Mouse (Mus musculus): ENCODE results near the gene Rcan3. TPM values are rescaled to one million over a fixed set of nuclear protein-coding genes. Genes with fewer than 3 reads are reported as not detected.

Gene Rcan3
- polyA plus RNA-seq, 1 experiment, result 9.2 TPM

DNA sequence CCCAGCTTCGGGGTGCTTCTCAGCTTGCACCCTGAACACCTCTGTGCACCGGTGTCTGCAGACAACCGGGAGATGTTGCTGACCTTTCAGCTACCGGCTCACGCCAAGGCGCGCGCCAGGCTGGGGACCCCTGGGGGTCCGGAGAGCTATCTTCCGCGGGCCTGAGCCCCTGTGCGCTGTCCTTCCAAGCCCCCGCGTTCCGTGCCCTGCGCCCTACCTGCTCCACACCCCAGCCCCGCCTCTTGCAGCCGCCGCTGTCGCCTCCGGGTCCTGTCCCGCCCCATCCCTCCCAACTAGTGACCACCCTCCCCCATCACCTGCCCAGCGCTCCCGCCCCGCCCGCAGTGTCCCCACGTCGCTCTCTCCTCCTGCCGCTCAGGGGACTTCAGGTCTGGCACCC is 35.7 kb downstream of the Rcan3 start, which contains the start of gene Ncmap:
Gene Ncmap, minus strand, starts transcription at position 237 of the 400 bp plus-strand sequence.
- Histone ChIP-seq H3K79me2 (ENCODE audit: control insufficient read depth, insufficient read depth) (no peaks in the 10 kb centered on the region), H3K36me3 (ENCODE audit: control insufficient read depth, insufficient read depth) (no peaks in the 10 kb centered on the region), H3ac (ENCODE audit: control insufficient read depth, insufficient read length) (no peak within 1 kb of the TSS), H3K4me3 (no peak within 1 kb of the TSS), H3K27me3 (ENCODE audit: control insufficient read depth, insufficient read depth, insufficient read length) (peaks cover 12% of the 10 kb centered on the region), H3K4me2 (ENCODE audit: low read depth) (no peak within 1 kb of the TSS)
- TF ChIP-seq MYOD1 (IDR thresholded peaks at IDR 0.05; ENCODE audit: control insufficient read depth in 1 of 3, insufficient read length in 2 of 3, low read depth in 2 of 3) (no peak), TCF3 (IDR thresholded peaks at IDR 0.05; ENCODE audit: insufficient read length, low read depth) (no peak), MAX (IDR thresholded peaks at IDR 0.05; ENCODE audit: low read depth) (no peak), SRF (IDR thresholded peaks at IDR 0.05; ENCODE audit: control insufficient read depth, insufficient read length, low read depth) (no peak), TCF12 (IDR thresholded peaks at IDR 0.05; ENCODE audit: insufficient read depth, poor library complexity, severe bottlenecking) (no peak), REST (IDR thresholded peaks at IDR 0.05; ENCODE audit: insufficient read depth, insufficient read length) (no peak), CEBPB (IDR thresholded peaks at IDR 0.05; ENCODE audit: insufficient read depth, poor library complexity, severe bottlenecking) (no peak), USF1 (IDR thresholded peaks at IDR 0.05; ENCODE audit: low read depth) (no peak), MYOG (IDR thresholded peaks at IDR 0.05; ENCODE audit: control insufficient read depth in 1 of 3, insufficient read depth in 1 of 3, insufficient read length in 2 of 3, low read depth in 2 of 3) (no peak), E2F4 (IDR thresholded peaks at IDR 0.05; ENCODE audit: insufficient read depth) (no peak), POLR2A (IDR thresholded peaks at IDR 0.05; ENCODE audit: insufficient read length, low read depth) (no peak), POLR2AphosphoS2 (IDR thresholded peaks at IDR 0.05; ENCODE audit: insufficient read length, low read depth) (no peak)

GRCm38 (mm10) chr4:135397551-135397950 is 36.1 kb downstream of the Rcan3 start:
- Histone ChIP-seq H3ac (ENCODE audit: control insufficient read depth, insufficient read length) (no peak overlapping the region), H3K36me3 (ENCODE audit: control insufficient read depth, insufficient read depth) (no peaks in the 10 kb centered on the region), H3K27me3 (ENCODE audit: control insufficient read depth, insufficient read depth, insufficient read length) (peaks cover 12% of the 10 kb centered on the region), H3K4me3 (no peak overlapping the region), H3K79me2 (ENCODE audit: control insufficient read depth, insufficient read depth) (no peaks in the 10 kb centered on the region), H3K4me2 (ENCODE audit: low read depth) (no peak overlapping the region)
- TF ChIP-seq TCF3 (IDR thresholded peaks at IDR 0.05; ENCODE audit: insufficient read length, low read depth) (no peak), USF1 (IDR thresholded peaks at IDR 0.05; ENCODE audit: low read depth) (no peak)

- Histone ChIP-seq H3ac (ENCODE audit: control insufficient read depth, insufficient read length) (no peak overlapping the region), H3K79me2 (ENCODE audit: control insufficient read depth, insufficient read depth) (no peaks in the 10 kb centered on the region), H3K27me3 (ENCODE audit: control insufficient read depth, insufficient read depth, insufficient read length) (peaks cover 12% of the 10 kb centered on the region), H3K36me3 (ENCODE audit: control insufficient read depth, insufficient read depth) (no peaks in the 10 kb centered on the region), H3K4me3 (no peak overlapping the region), H3K4me2 (ENCODE audit: low read depth) (no peak overlapping the region)
- TF ChIP-seq CEBPB (IDR thresholded peaks at IDR 0.05; ENCODE audit: insufficient read depth, poor library complexity, severe bottlenecking), result no peak
- TF ChIP-seq TCF3 (IDR thresholded peaks at IDR 0.05; ENCODE audit: insufficient read length, low read depth), result no peak
- TF ChIP-seq MYOG (IDR thresholded peaks at IDR 0.05; ENCODE audit: control insufficient read depth in 1 of 3, insufficient read depth in 1 of 3, insufficient read length in 2 of 3, low read depth in 2 of 3), result no peak
Observed at GRCm38 (mm10) chr4:135396303-135396702, 37.4 kb downstream of the Rcan3 start.

GRCm38 (mm10) chr4:135395375-135395774 is 38.3 kb downstream of the Rcan3 start:
- H3ac ChIP-seq (ENCODE audit: control insufficient read depth, insufficient read length), result no peak overlapping the region
- H3K27me3 ChIP-seq (ENCODE audit: control insufficient read depth, insufficient read depth, insufficient read length), result peaks cover 12% of the 10 kb centered on the region
- H3K4me2 ChIP-seq (ENCODE audit: low read depth), result no peak overlapping the region
- no peak overlapping the region for H3K4me3 ChIP-seq
- H3K36me3 ChIP-seq (ENCODE audit: control insufficient read depth, insufficient read depth), result no peaks in the 10 kb centered on the region
- TF ChIP-seq CEBPB (IDR thresholded peaks at IDR 0.05; ENCODE audit: insufficient read depth, poor library complexity, severe bottlenecking), result no peak
- no peak for TF ChIP-seq MYOG (IDR thresholded peaks at IDR 0.05; ENCODE audit: control insufficient read depth in 1 of 3, insufficient read depth in 1 of 3, insufficient read length in 2 of 3, low read depth in 2 of 3)
- no peak for TF ChIP-seq E2F4 (IDR thresholded peaks at IDR 0.05; ENCODE audit: insufficient read depth)
- TF ChIP-seq TCF3 (IDR thresholded peaks at IDR 0.05; ENCODE audit: insufficient read length, low read depth), result no peak
- no peak for TF ChIP-seq TCF12 (IDR thresholded peaks at IDR 0.05; ENCODE audit: insufficient read depth, poor library complexity, severe bottlenecking)
- TF ChIP-seq POLR2A (IDR thresholded peaks at IDR 0.05; ENCODE audit: insufficient read length, low read depth), result no peak
- no peak for TF ChIP-seq SRF (IDR thresholded peaks at IDR 0.05; ENCODE audit: control insufficient read depth, insufficient read length, low read depth)
- no peak for TF ChIP-seq MAX (IDR thresholded peaks at IDR 0.05; ENCODE audit: low read depth)
- no peak for TF ChIP-seq USF1 (IDR thresholded peaks at IDR 0.05; ENCODE audit: low read depth)
- no peak for TF ChIP-seq POLR2AphosphoS2 (IDR thresholded peaks at IDR 0.05; ENCODE audit: insufficient read length, low read depth)
- no peak for TF ChIP-seq MYOD1 (IDR thresholded peaks at IDR 0.05; ENCODE audit: control insufficient read depth in 1 of 3, insufficient read length in 2 of 3, low read depth in 2 of 3)
- TF ChIP-seq REST (IDR thresholded peaks at IDR 0.05; ENCODE audit: insufficient read depth, insufficient read length), result no peak
- no peaks in the 10 kb centered on the region for H3K79me2 ChIP-seq (ENCODE audit: control insufficient read depth, insufficient read depth)

GRCm38 (mm10) chr4:135394666-135395065 is 39.0 kb downstream of the Rcan3 start:
- no peaks in the 10 kb centered on the region for H3K36me3 ChIP-seq (ENCODE audit: control insufficient read depth, insufficient read depth)
- no peak overlapping the region for H3K4me2 ChIP-seq (ENCODE audit: low read depth)
- TF ChIP-seq TCF12 (IDR thresholded peaks at IDR 0.05; ENCODE audit: insufficient read depth, poor library complexity, severe bottlenecking) (no peak), TCF3 (IDR thresholded peaks at IDR 0.05; ENCODE audit: insufficient read length, low read depth) (no peak)
- H3K4me3 ChIP-seq, result no peak overlapping the region
- H3K79me2 ChIP-seq (ENCODE audit: control insufficient read depth, insufficient read depth), result no peaks in the 10 kb centered on the region
- peaks cover 12% of the 10 kb centered on the region for H3K27me3 ChIP-seq (ENCODE audit: control insufficient read depth, insufficient read depth, insufficient read length)
- H3ac ChIP-seq (ENCODE audit: control insufficient read depth, insufficient read length), result no peak overlapping the region
